Mouse (Mus musculus): ENCODE results near the gene Klhl29.

DNA sequence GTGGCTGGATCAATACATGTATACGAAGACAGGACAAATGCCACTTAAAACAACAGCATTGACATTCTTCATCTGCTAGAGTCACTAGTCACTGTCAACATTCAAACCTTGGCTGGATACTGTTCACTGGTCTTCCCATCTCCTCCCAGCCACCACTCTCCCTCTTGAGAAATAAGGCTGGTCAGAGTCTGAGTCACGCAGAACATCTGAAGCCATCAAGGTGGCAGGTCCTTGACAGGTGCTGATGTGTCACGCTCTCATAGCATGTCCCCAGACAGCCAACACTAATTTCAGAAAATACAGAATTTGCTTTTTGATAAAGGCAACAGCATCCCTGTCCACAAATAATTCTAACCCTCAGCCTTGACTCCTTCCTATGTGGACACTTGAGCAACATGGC is 116.7 kb downstream of the Klhl29 start:
- TF ChIP-seq POLR2A (IDR thresholded peaks at IDR 0.05; ENCODE audit: borderline replicate concordance, extremely low read depth, insufficient read depth, insufficient read length, poor library complexity, severe bottlenecking): no peak
- no peak for TF ChIP-seq CTCF (IDR thresholded peaks at IDR 0.05; ENCODE audit: borderline replicate concordance, extremely low read depth, insufficient read depth, insufficient read length)

All from brain, embryonic 14.5 days (tissue).